Mouse (Mus musculus) myocyte (in vitro differentiated cells): Measurements from ENCODE around the gene Glt1d1. TPM values are rescaled to one million over a fixed set of nuclear protein-coding genes. Genes with fewer than 3 reads are reported as not detected.

ENCODE experiments used
- H3K27me3 ChIP-seq: one replicate; pipeline ENCODE4 v1.6.1; 2011; ENCODE audit not compliant: control insufficient read depth, insufficient read depth, insufficient read length
- H3K36me3 ChIP-seq: one replicate; pipeline ENCODE4 v1.6.1; 2011; ENCODE audit not compliant: control insufficient read depth, insufficient read depth
- H3K4me2 ChIP-seq: one replicate; pipeline ENCODE4 v1.6.1; 2011; ENCODE audit warnings: low read depth, control low read depth
- H3K4me3 ChIP-seq: one replicate; pipeline ENCODE4 v1.5.1; 2011; ENCODE audit warnings: mild to moderate bottlenecking, control low read depth, moderate library complexity
- H3K79me2 ChIP-seq: one replicate; pipeline ENCODE4 v1.6.1; 2011; ENCODE audit not compliant: control insufficient read depth, insufficient read depth
- H3ac ChIP-seq: one replicate; pipeline ENCODE4 v1.6.1; 2011; ENCODE audit not compliant: control insufficient read depth, insufficient read length
- CEBPB ChIP-seq: IDR thresholded peaks from 2 replicates; pipeline ENCODE4 v1.6.1; 2011; ENCODE audit warnings: mild to moderate bottlenecking, moderate library complexity; ENCODE audit not compliant: poor library complexity, insufficient read depth, severe bottlenecking
- E2F4 ChIP-seq: IDR thresholded peaks from one replicate; pipeline ENCODE4 v1.6.1; 2011; ENCODE audit warnings: mild to moderate bottlenecking, control low read depth, moderate library complexity; ENCODE audit not compliant: insufficient read depth
- MAX ChIP-seq: IDR thresholded peaks from one replicate; pipeline ENCODE4 v1.6.1; 2011; ENCODE audit warnings: low read depth, mild to moderate bottlenecking, control low read depth
- MYOD1 ChIP-seq, 3 experiments: IDR thresholded peaks; one replicate each; pipeline ENCODE4 v1.6.1; 2011; ENCODE audit warnings: control low read depth in 2 of 3, low read depth in 2 of 3, mild to moderate bottlenecking in 2 of 3, moderate library complexity in 1 of 3; ENCODE audit not compliant: insufficient read length in 2 of 3, control insufficient read depth in 1 of 3
- MYOG ChIP-seq, 3 experiments: IDR thresholded peaks; one replicate each; pipeline ENCODE4 v1.6.1; 2011; ENCODE audit warnings: control low read depth in 2 of 3, low read depth in 2 of 3, mild to moderate bottlenecking in 2 of 3; ENCODE audit not compliant: insufficient read length in 2 of 3, control insufficient read depth in 1 of 3, insufficient read depth in 1 of 3
- POLR2A ChIP-seq: IDR thresholded peaks from one replicate; pipeline ENCODE4 v1.6.1; 2011; ENCODE audit warnings: low read depth, mild to moderate bottlenecking, control low read depth, moderate library complexity; ENCODE audit not compliant: insufficient read length
- POLR2AphosphoS2 ChIP-seq: IDR thresholded peaks from one replicate; pipeline ENCODE4 v1.6.1; 2011; ENCODE audit warnings: low read depth, control low read depth; ENCODE audit not compliant: insufficient read length
- REST ChIP-seq: IDR thresholded peaks from one replicate; pipeline ENCODE4 v1.6.1; 2011; ENCODE audit warnings: mild to moderate bottlenecking, control low read depth, moderate library complexity; ENCODE audit not compliant: insufficient read depth, insufficient read length
- SRF ChIP-seq: IDR thresholded peaks from one replicate; pipeline ENCODE4 v1.6.1; 2011; ENCODE audit warnings: low read depth; ENCODE audit not compliant: control insufficient read depth, insufficient read length
- TCF12 ChIP-seq: IDR thresholded peaks from one replicate; pipeline ENCODE4 v1.6.1; 2011; ENCODE audit warnings: mild to moderate bottlenecking, control low read depth; ENCODE audit not compliant: poor library complexity, insufficient read depth, severe bottlenecking
- TCF3 ChIP-seq: IDR thresholded peaks from one replicate; pipeline ENCODE4 v1.6.1; 2011; ENCODE audit warnings: low read depth, control low read depth; ENCODE audit not compliant: insufficient read length
- USF1 ChIP-seq: IDR thresholded peaks from one replicate; pipeline ENCODE4 v1.6.1; 2011; ENCODE audit warnings: low read depth, mild to moderate bottlenecking, control low read depth, moderate library complexity
- polyA plus RNA-seq: library from polyadenylated mRNA; unstranded; fragments of >200 nt; fragmentation: generic; extraction: Trizol; gene quantifications from one replicate; pipeline ENCODE4 v1.2.1, GENCODE M21; 2012; ENCODE audit warnings: missing spikeins

Glt1d1 gene
- polyA plus RNA-seq, 1 experiment = not detected

- TF ChIP-seq CEBPB = no peak
- no peak for TF ChIP-seq REST
- Histone ChIP-seq H3K79me2 (no peaks in the 10 kb centered on the region), H3K4me3 (no peak overlapping the region), H3K4me2 (no peak overlapping the region), H3K27me3 (no peaks in the 10 kb centered on the region), H3ac (no peak overlapping the region), H3K36me3 (no peaks in the 10 kb centered on the region)
Measured at GRCm38 (mm10) chr5:127638177-127638576, 6.1 kb downstream of the Glt1d1 start.

DNA sequence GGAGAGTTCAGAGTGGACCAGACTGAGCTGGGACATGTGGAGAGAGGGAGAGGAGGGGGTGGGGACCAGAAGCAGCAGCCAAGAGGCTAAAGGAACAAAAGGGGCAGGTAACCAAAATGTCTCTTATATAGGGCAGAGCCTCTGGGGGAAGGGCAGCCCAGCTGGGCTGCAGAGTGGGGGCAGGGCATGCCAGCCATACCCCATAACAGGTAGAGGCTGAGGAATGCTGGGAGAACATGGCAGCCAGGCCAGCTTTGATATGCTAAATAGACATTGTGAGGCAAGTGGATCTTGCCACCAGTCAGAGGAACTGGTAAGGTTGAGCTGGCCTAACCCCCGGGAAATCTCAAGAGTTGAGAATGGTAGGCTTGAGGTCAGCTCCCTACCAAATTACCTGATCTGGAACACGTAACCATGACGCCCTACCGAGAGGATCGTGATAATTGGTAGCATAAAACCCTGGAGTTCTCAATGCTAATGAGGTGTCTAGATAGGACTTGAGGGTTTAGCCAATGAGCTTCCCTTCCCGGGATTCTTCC, 7.1 kb downstream of the Glt1d1 start:
- Histone ChIP-seq H3K27me3 (no peaks in the 10 kb centered on the region), H3K4me3 (no peak overlapping the region), H3K79me2 (no peaks in the 10 kb centered on the region), H3ac (no peak overlapping the region), H3K36me3 (no peaks in the 10 kb centered on the region), H3K4me2 (no peak overlapping the region)
- TF ChIP-seq MAX = no peak
- TF ChIP-seq CEBPB = no peak
- TF ChIP-seq MYOG (IDR thresholded peaks at IDR 0.05; ENCODE audit: control insufficient read depth in 1 of 3, insufficient read depth in 1 of 3, insufficient read length in 2 of 3, low read depth in 2 of 3) = no peak
- TF ChIP-seq TCF12 = no peak
- no peak for TF ChIP-seq TCF3
- TF ChIP-seq E2F4 = no peak
- TF ChIP-seq USF1 = no peak
- TF ChIP-seq MYOD1 (IDR thresholded peaks at IDR 0.05; ENCODE audit: control insufficient read depth in 1 of 3, insufficient read length in 2 of 3, low read depth in 2 of 3) = no peak
- no peak for TF ChIP-seq REST
- no peak for TF ChIP-seq SRF
- TF ChIP-seq POLR2AphosphoS2 = no peak
- TF ChIP-seq POLR2A = no peak

DNA sequence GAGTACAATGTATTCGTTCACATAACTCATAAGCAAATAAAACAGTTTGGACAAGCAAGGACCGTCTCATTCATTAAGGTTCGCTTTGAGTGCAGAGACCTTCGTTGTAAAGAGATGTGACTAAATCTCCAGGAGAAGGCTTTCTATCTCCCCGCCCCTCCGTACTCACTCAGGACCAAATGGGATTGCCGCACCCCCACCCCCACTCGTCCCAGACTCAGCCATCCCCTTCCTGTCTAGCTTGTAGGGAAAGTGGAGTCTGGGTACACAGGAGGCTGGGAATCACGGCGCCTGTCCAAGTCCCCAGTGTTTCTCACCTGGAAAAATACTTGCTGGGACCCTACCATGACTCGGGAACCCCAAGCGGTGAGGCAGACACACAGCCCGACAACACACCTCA, 7.6 kb downstream of the Glt1d1 start:
- H3K79me2 ChIP-seq = no peaks in the 10 kb centered on the region
- H3K36me3 ChIP-seq = no peaks in the 10 kb centered on the region
- H3K4me2 ChIP-seq = no peak overlapping the region
- H3ac ChIP-seq = no peak overlapping the region
- H3K27me3 ChIP-seq = no peaks in the 10 kb centered on the region
- TF ChIP-seq TCF3 (no peak), MYOG (IDR thresholded peaks at IDR 0.05; ENCODE audit: control insufficient read depth in 1 of 3, insufficient read depth in 1 of 3, insufficient read length in 2 of 3, low read depth in 2 of 3) (no peak), MAX (no peak), TCF12 (no peak), E2F4 (no peak), MYOD1 (IDR thresholded peaks at IDR 0.05; ENCODE audit: control insufficient read depth in 1 of 3, insufficient read length in 2 of 3, low read depth in 2 of 3) (no peak), USF1 (no peak), POLR2AphosphoS2 (no peak), POLR2A (no peak), CEBPB (no peak), SRF (no peak), REST (no peak)
- H3K4me3 ChIP-seq = no peak overlapping the region

DNA sequence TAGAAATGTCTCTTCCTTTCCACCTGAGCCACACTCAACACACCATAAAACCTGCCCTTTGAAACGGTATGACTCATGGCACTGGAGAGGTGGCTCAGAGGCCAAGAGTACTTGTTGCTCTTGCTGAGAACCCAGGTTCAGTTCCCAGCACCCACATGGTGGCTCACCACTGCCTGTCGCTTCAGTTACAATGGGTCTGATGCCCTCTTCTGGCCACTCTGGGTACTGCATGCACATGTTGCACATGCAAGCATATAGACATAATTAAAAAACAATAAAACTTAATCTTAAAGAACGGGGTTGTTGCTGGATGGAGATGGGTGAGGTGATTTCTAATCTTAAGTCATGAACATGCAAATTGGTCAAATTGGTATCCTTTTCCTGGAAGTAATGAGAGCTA, 8.3 kb downstream of the Glt1d1 start:
- no peak overlapping the region for H3ac ChIP-seq
- TF ChIP-seq POLR2A (no peak), CEBPB (no peak), POLR2AphosphoS2 (no peak), TCF3 (no peak), MAX (no peak), MYOG (IDR thresholded peaks at IDR 0.05; ENCODE audit: control insufficient read depth in 1 of 3, insufficient read depth in 1 of 3, insufficient read length in 2 of 3, low read depth in 2 of 3) (no peak), E2F4 (no peak), REST (no peak), SRF (no peak), MYOD1 (IDR thresholded peaks at IDR 0.05; ENCODE audit: control insufficient read depth in 1 of 3, insufficient read length in 2 of 3, low read depth in 2 of 3) (no peak), TCF12 (no peak), USF1 (no peak)
- no peak overlapping the region for H3K4me3 ChIP-seq
- H3K27me3 ChIP-seq = no peaks in the 10 kb centered on the region
- H3K4me2 ChIP-seq = no peak overlapping the region
- no peaks in the 10 kb centered on the region for H3K79me2 ChIP-seq
- H3K36me3 ChIP-seq = no peaks in the 10 kb centered on the region

GRCm38 (mm10) chr5:127641185-127641958, 9.3 kb downstream of the Glt1d1 start:
- Histone ChIP-seq H3ac (no peak overlapping the region), H3K36me3 (no peaks in the 10 kb centered on the region), H3K27me3 (no peaks in the 10 kb centered on the region), H3K79me2 (no peaks in the 10 kb centered on the region), H3K4me3 (no peak overlapping the region), H3K4me2 (no peak overlapping the region)
- no peak for TF ChIP-seq TCF3
